In genomic region chr19:41176881-41177280, GRCm38 (mm10) we compare ENCODE assay signal across 1 mouse cellular context.
TF ChIP-seq lines count a peak whose summit lies in the region.

No protein-coding gene starts in this region.

TF ChIP-seq in CH12.LX, 34 proteins besides CTCF, POLR2A, EP300 and RAD21 (continued from another document):
- TF ChIP-seq JUND (conservative IDR thresholded peaks at IDR 0.05; ENCODE audit: low read depth, low read length) (peak; percentile 33; the same call in 1 of the 2 replicates), MYC (IDR thresholded peaks at IDR 0.05; ENCODE audit: low read depth, low read length) (no peak), GABPA (IDR thresholded peaks at IDR 0.05; ENCODE audit: insufficient replicate concordance, low read depth, low read length) (no peak)
TF ChIP-seq in CH12.LX: peak in this region for 3.
